ENCODE assay signal across 9 mouse cellular contexts in the genomic region with DNA sequence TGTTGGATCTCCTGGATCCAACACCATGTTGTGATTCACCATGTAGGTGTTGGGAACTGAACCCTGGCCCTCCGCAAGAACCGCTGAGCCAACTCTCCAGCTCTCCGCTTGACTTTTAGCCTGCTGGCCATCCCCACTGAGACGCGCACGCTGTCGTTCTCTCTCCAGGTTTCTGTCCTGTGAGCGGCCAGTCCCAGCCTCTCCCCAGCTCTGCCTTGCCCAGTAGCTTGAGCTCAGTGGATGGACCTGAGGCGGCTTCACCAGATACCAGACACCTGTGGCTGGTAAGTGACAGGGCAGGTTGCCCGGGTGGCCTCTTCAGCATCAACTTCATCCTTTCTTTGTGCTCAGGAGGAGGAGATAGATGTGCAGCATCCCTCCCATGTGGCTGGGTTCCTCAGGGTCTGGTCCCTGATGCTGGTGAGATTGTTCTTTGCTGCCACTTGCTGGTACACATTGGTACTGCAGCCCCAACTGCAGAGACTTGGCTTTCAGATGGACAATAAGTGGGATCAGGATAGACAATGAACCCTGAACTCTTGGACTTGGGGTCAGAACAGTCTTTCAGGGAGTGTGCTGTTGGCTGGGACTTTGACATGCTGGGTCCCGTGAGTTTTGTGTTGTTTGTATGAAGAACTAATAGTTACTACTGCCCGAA. TPM values are rescaled to one million over a fixed set of nuclear protein-coding genes. Genes with fewer than 3 reads are reported as not detected.
A peak's percentile ranks its signal among the peaks of the same experiment; 100 is the strongest.
DNase-seq lines count a peak whose midpoint lies in the region; ATAC-seq lines count a peak whose summit lies in the region.
"Had no signal": no experiment of that assay in that cellular context is flagged by ENCODE, and none has a peak within 500 bp of the region (broad histone marks: within the 10 kb centered on the region; RNA-seq: fewer than 3 reads in every experiment).

No protein-coding gene starts in this region.

- H3K4me2 ChIP-seq in embryonic facial prominence, embryonic 13.5 days: no peak overlapping the region
- H3K4me2 ChIP-seq in liver, embryonic 16.5 days (ENCODE audit: low read depth, low read length): no peak overlapping the region
- no peak overlapping the region for H3K4me2 ChIP-seq in neural tube, embryonic 14.5 days (ENCODE audit: low read depth, low read length)

- ATAC-seq in embryonic facial prominence, embryonic 13.5 days (ENCODE audit: insufficient number of reproducible peaks, insufficient read depth, low FRiP score, low TSS enrichment, low read depth): 0 out of 2 replicates have a peak, but pooled peaks have one; percentile 20
- ATAC-seq in liver, embryonic 16.5 days (ENCODE audit: low read depth): peak; percentile 37
- ATAC-seq in neural tube, embryonic 14.5 days (ENCODE audit: low read depth): peak; percentile 63

- no peak overlapping the region for H3K27ac ChIP-seq in embryonic facial prominence, embryonic 13.5 days
- no peak overlapping the region for H3K27ac ChIP-seq in heart, embryonic 10.5 days
- H3K27ac ChIP-seq in liver, embryonic 16.5 days (ENCODE audit: low read length): no peak overlapping the region
- no peak overlapping the region for H3K27ac ChIP-seq in neural tube, embryonic 14.5 days (ENCODE audit: low read depth, low read length)

- no peaks in the 10 kb centered on the region for H3K4me1 ChIP-seq in embryonic facial prominence, embryonic 13.5 days
- H3K4me1 ChIP-seq in heart, embryonic 10.5 days: 0 out of 2 replicates have a peak, but pooled peaks cover 3% of the 10 kb centered on the region
- no peaks in the 10 kb centered on the region for H3K4me1 ChIP-seq in liver, embryonic 16.5 days (ENCODE audit: control insufficient read depth, low read depth, low read length)
- H3K4me1 ChIP-seq in neural tube, embryonic 14.5 days (ENCODE audit: control insufficient read depth, insufficient read depth, low read length): no peaks in the 10 kb centered on the region

- peak overlapping the region; percentile 33; the same call in 1 of the 2 replicates for H3K9ac ChIP-seq in embryonic facial prominence, embryonic 13.5 days
- no peak overlapping the region for H3K9ac ChIP-seq in liver, embryonic 16.5 days (ENCODE audit: low read depth, low read length)
- 0 out of 2 replicates have a peak overlapping the region, but pooled peaks have one; percentile 13 for H3K9ac ChIP-seq in neural tube, embryonic 14.5 days (replicated peaks; ENCODE audit: low read depth, low read length)

- no peaks in the 10 kb centered on the region for H3K27me3 ChIP-seq in embryonic facial prominence, embryonic 13.5 days
- peaks cover 26% of the 10 kb centered on the region for H3K27me3 ChIP-seq in heart, embryonic 10.5 days (ENCODE audit: insufficient read depth, poor library complexity, severe bottlenecking)
- H3K27me3 ChIP-seq in liver, embryonic 16.5 days (ENCODE audit: control insufficient read depth, insufficient read depth, low read depth, low read length): no peaks in the 10 kb centered on the region
- H3K27me3 ChIP-seq in neural tube, embryonic 14.5 days (ENCODE audit: control insufficient read depth, insufficient read depth, low read length): no peaks in the 10 kb centered on the region

- no peaks in the 10 kb centered on the region for H3K9me3 ChIP-seq in embryonic facial prominence, embryonic 13.5 days
- no peaks in the 10 kb centered on the region for H3K9me3 ChIP-seq in heart, embryonic 10.5 days
- H3K9me3 ChIP-seq in liver, embryonic 16.5 days (replicated peaks; ENCODE audit: control insufficient read depth, low read length): no peaks in the 10 kb centered on the region
- no peaks in the 10 kb centered on the region for H3K9me3 ChIP-seq in neural tube, embryonic 14.5 days (ENCODE audit: control insufficient read depth, low read length)

- no peaks in the 10 kb centered on the region for H3K36me3 ChIP-seq in embryonic facial prominence, embryonic 13.5 days
- 0 out of 2 replicates have a peak, but pooled peaks cover 2% of the 10 kb centered on the region for H3K36me3 ChIP-seq in heart, embryonic 10.5 days
- H3K36me3 ChIP-seq in liver, embryonic 16.5 days (ENCODE audit: control insufficient read depth, insufficient read depth): no peaks in the 10 kb centered on the region
- peaks cover 43% of the 10 kb centered on the region for H3K36me3 ChIP-seq in neural tube, embryonic 14.5 days (ENCODE audit: control insufficient read depth, insufficient read depth, low read length)

- 39% methylated on average over 12 of the region's 12 CpGs for WGBS in embryonic facial prominence, embryonic 13.5 days
- 43% methylated on average over 12 of the region's 12 CpGs for whole genome bisulfite sequencing in heart, embryonic 10.5 days
- WGBS in liver, embryonic 16.5 days (ENCODE audit: insufficient replicate concordance): 46% methylated on average over 12 of the region's 12 CpGs
- WGBS in neural tube, embryonic 14.5 days: 53% methylated on average over 12 of the region's 12 CpGs

- H3K4me3 ChIP-seq in embryonic facial prominence, embryonic 13.5 days: no peak overlapping the region
- H3K4me3 ChIP-seq in heart, embryonic 10.5 days: no peak overlapping the region
- H3K4me3 ChIP-seq in liver, embryonic 16.5 days (ENCODE audit: low read depth, low read length): no peak overlapping the region
- H3K4me3 ChIP-seq in neural tube, embryonic 14.5 days (ENCODE audit: low read depth, low read length): no peak overlapping the region

- DNase-seq in CD4-positive, CD25-positive, alpha-beta regulatory T cell, adult 2 months (ENCODE audit: low read depth, low spot score): peak; percentile 85
- DNase-seq in adrenal gland, postnatal 4 days (ENCODE audit: low spot score in 2 of 2): peak; percentile 36 to 61
- peak; percentile 83 for DNase-seq in heart, embryonic 10.5 days (ENCODE audit: low spot score)
- peak; percentile 80 to 90 for DNase-seq in kidney, postnatal 25 days
- peak; percentile 86 for DNase-seq in testis, postnatal 10 days (ENCODE audit: low spot score)

RNA-seq across cellular contexts. Expression of a gene that starts 12.3 kb away (rescaled TPM):
- total RNA-seq in adrenal gland, postnatal 4 days (2021): 100 to 1,000 TPM; 221 to 224 TPM
- polyA plus RNA-seq in embryonic facial prominence, embryonic 13.5 days (2015; fragmentation: Nextera tagmentation; extraction: Ambion mirVana): 148 and 162 TPM in 2 replicates
- polyA plus RNA-seq in heart, embryonic 10.5 days (2016; fragmentation: Nextera tagmentation; extraction: Ambion mirVana): 153 and 172 TPM in 2 replicates
- polyA plus RNA-seq in liver, embryonic 16.5 days (2015; fragmentation: Nextera tagmentation; extraction: Ambion mirVana): 54.0 and 58.0 TPM in 2 replicates
- 379 and 405 TPM in 2 replicates for polyA plus RNA-seq in neural tube, embryonic 14.5 days (2014; fragmentation: Nextera tagmentation; extraction: Ambion mirVana)

RNA-seq across cellular contexts. Expression of a gene that starts 28.7 kb away (rescaled TPM):
- 1 to 10 TPM; 3.6 to 4.0 TPM for total RNA-seq in adrenal gland, postnatal 4 days (2021)
- 1.9 and 2.2 TPM in 2 replicates for polyA plus RNA-seq in embryonic facial prominence, embryonic 13.5 days (2015; fragmentation: Nextera tagmentation; extraction: Ambion mirVana)
- 4.4 TPM in 2 replicates for polyA plus RNA-seq in heart, embryonic 10.5 days (2016; fragmentation: Nextera tagmentation; extraction: Ambion mirVana)
- 2.3 and 2.4 TPM in 2 replicates for polyA plus RNA-seq in liver, embryonic 16.5 days (2015; fragmentation: Nextera tagmentation; extraction: Ambion mirVana)
- 34.9 and 36.9 TPM in 2 replicates for polyA plus RNA-seq in neural tube, embryonic 14.5 days (2014; fragmentation: Nextera tagmentation; extraction: Ambion mirVana)

RNA-seq across cellular contexts. Expression of a gene that starts 42.8 kb away (rescaled TPM):
- total RNA-seq in adrenal gland, postnatal 4 days (2021): 10 to 100 TPM; 18.8 to 24.0 TPM
- polyA plus RNA-seq in embryonic facial prominence, embryonic 13.5 days (2015; fragmentation: Nextera tagmentation; extraction: Ambion mirVana): 27.2 and 28.8 TPM in 2 replicates
- 28.9 and 31.5 TPM in 2 replicates for polyA plus RNA-seq in heart, embryonic 10.5 days (2016; fragmentation: Nextera tagmentation; extraction: Ambion mirVana)
- 14.4 and 14.8 TPM in 2 replicates for polyA plus RNA-seq in liver, embryonic 16.5 days (2015; fragmentation: Nextera tagmentation; extraction: Ambion mirVana)
- polyA plus RNA-seq in neural tube, embryonic 14.5 days (2014; fragmentation: Nextera tagmentation; extraction: Ambion mirVana): 6.6 and 8.1 TPM in 2 replicates

RNA-seq across cellular contexts. Expression of a gene that starts 45.7 kb away (rescaled TPM):
- under 1 TPM in 1 of 2 experiments, not detected in 1; 0.14 TPM for total RNA-seq in adrenal gland, postnatal 4 days (2021)
- polyA plus RNA-seq in embryonic facial prominence, embryonic 13.5 days (2015; fragmentation: Nextera tagmentation; extraction: Ambion mirVana): 0.14 and 0.17 TPM in 2 replicates
- polyA plus RNA-seq in heart, embryonic 10.5 days (2016; fragmentation: Nextera tagmentation; extraction: Ambion mirVana): not detected in 2 replicates
- polyA plus RNA-seq in liver, embryonic 16.5 days (2015; fragmentation: Nextera tagmentation; extraction: Ambion mirVana): not detected in 2 replicates
- 0.22 and 0.33 TPM in 2 replicates for polyA plus RNA-seq in neural tube, embryonic 14.5 days (2014; fragmentation: Nextera tagmentation; extraction: Ambion mirVana)
- polyA plus RNA-seq: gonadal fat pad, adult 2 months had no signal

RNA-seq across cellular contexts. Expression of a gene that starts 50.0 kb away (rescaled TPM):
- total RNA-seq in adrenal gland, postnatal 4 days (2021): 100 to 1,000 TPM in 1 of 2 experiments, 10 to 100 TPM in 1; 59.5 to 102 TPM
- polyA plus RNA-seq in embryonic facial prominence, embryonic 13.5 days (2015; fragmentation: Nextera tagmentation; extraction: Ambion mirVana): 40.1 and 47.9 TPM in 2 replicates
- 10.5 and 15.8 TPM in 2 replicates for polyA plus RNA-seq in heart, embryonic 10.5 days (2016; fragmentation: Nextera tagmentation; extraction: Ambion mirVana)
- 0.35 and 0.64 TPM in 2 replicates for polyA plus RNA-seq in liver, embryonic 16.5 days (2015; fragmentation: Nextera tagmentation; extraction: Ambion mirVana)
- 1,600 and 1,632 TPM in 2 replicates for polyA plus RNA-seq in neural tube, embryonic 14.5 days (2014; fragmentation: Nextera tagmentation; extraction: Ambion mirVana)
